Mouse (Mus musculus): ENCODE measurements around the gene Akap7. TPM values are rescaled to one million over a fixed set of nuclear protein-coding genes. Genes with fewer than 3 reads are reported as not detected.

Gene Akap7
- polyA plus RNA-seq, 1 experiment from 2014 or later: 15.1 TPM

DNA sequence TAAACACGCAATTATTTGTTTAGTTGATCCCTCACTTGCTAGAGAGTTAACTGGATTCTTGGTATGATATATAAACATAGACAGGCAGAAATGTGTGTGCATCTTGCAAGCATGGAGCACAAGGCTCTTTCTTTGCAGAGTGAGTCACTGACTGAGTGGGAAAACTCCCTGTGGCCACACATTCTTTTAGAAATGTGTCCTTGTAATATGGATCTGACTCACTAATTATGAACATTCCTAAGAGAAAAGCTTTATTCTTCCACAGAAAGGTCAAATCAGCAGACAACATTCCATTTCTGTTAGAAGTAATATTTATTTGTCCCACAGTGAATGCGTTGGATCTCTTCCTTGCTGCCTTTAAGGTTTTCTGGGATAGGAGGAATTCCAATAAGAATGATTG is 35.9 kb downstream of the Akap7 start:
- Histone ChIP-seq H3K36me3 (replicated peaks) (peaks cover 7% of the 10 kb centered on the region), H3K27me3 (ENCODE audit: poor library complexity, severe bottlenecking) (no peaks in the 10 kb centered on the region), H3K9me3 (no peaks in the 10 kb centered on the region), H3K4me3 (no peak overlapping the region), H3K4me1 (peaks cover 21% of the 10 kb centered on the region), H3K27ac (0 out of 2 replicates have a peak overlapping the region, but pooled peaks have one; percentile 17)
- WGBS: 90% methylated on average over 2 of the region's 2 CpGs
- no peak for DNase-seq (ENCODE audit: extremely low spot score, low spot score)

DNA sequence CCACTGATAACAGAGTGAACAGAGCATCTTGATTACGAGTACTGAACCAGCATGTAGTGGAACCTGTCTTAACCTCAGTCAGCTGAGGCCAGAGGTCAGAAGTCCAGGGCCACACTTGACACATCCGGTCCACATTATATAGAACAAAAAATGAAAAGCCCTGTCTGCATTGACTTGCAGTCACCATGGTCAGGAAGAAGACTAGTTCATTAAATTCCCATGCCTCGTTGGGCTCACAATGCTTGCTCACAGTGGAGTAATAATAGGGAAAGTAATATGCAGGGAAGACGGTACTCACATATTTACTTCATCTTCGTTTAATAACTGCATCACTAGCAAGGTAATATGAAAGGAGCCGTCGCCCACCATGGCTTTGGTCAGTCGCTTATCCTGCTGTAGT is 36.5 kb downstream of the Akap7 start:
- Histone ChIP-seq H3K4me1 (peaks cover 21% of the 10 kb centered on the region), H3K27ac (no peak overlapping the region), H3K36me3 (replicated peaks) (peaks cover 7% of the 10 kb centered on the region), H3K27me3 (ENCODE audit: poor library complexity, severe bottlenecking) (no peaks in the 10 kb centered on the region), H3K9me3 (no peaks in the 10 kb centered on the region), H3K4me3 (no peak overlapping the region)
- no peak for DNase-seq (ENCODE audit: extremely low spot score, low spot score)
- WGBS: 83% methylated on average over 8 of the region's 8 CpGs

- Histone ChIP-seq H3K9me3 (no peaks in the 10 kb centered on the region), H3K27me3 (ENCODE audit: poor library complexity, severe bottlenecking) (no peaks in the 10 kb centered on the region), H3K4me1 (peaks cover 18% of the 10 kb centered on the region), H3K27ac (no peak overlapping the region), H3K36me3 (replicated peaks) (peaks cover 10% of the 10 kb centered on the region), H3K4me3 (no peak overlapping the region)
- no peak for DNase-seq (ENCODE audit: extremely low spot score, low spot score)
- 57% methylated on average over 18 of the region's 18 CpGs for WGBS
These were observed 39.0 kb downstream of the Akap7 start for GRCm38 (mm10) chr10:25268476-25269351.

- Histone ChIP-seq H3K9me3 (no peaks in the 10 kb centered on the region), H3K4me3 (no peak overlapping the region), H3K27me3 (ENCODE audit: poor library complexity, severe bottlenecking) (no peaks in the 10 kb centered on the region), H3K4me1 (0 out of 2 replicates have a peak, but pooled peaks cover 3% of the 10 kb centered on the region), H3K36me3 (replicated peaks) (peaks cover 3% of the 10 kb centered on the region; the same call in 1 of the 2 replicates), H3K27ac (no peak overlapping the region)
- WGBS: 81% methylated on average over 6 of the region's 6 CpGs
- no peak for DNase-seq (ENCODE audit: extremely low spot score, low spot score)
These were observed 46.5 kb downstream of the Akap7 start for GRCm38 (mm10) chr10:25261176-25261575.

- no peak overlapping the region for H3K27ac ChIP-seq
- H3K4me1 ChIP-seq: 0 out of 2 replicates have a peak, but pooled peaks cover 3% of the 10 kb centered on the region
- peaks cover 3% of the 10 kb centered on the region; the same call in 1 of the 2 replicates for H3K36me3 ChIP-seq (replicated peaks)
- H3K27me3 ChIP-seq (ENCODE audit: poor library complexity, severe bottlenecking): no peaks in the 10 kb centered on the region
- H3K4me3 ChIP-seq: no peak overlapping the region
- no peak for DNase-seq (ENCODE audit: extremely low spot score, low spot score)
- 95% methylated on average over 10 of the region's 10 CpGs for WGBS
- no peaks in the 10 kb centered on the region for H3K9me3 ChIP-seq
These were observed 46.9 kb downstream of the Akap7 start for GRCm38 (mm10) chr10:25260724-25261123.

- Histone ChIP-seq H3K4me1 (0 out of 2 replicates have a peak, but pooled peaks cover 3% of the 10 kb centered on the region), H3K27ac (no peak overlapping the region), H3K4me3 (no peak overlapping the region), H3K9me3 (no peaks in the 10 kb centered on the region), H3K36me3 (replicated peaks) (no peaks in the 10 kb centered on the region), H3K27me3 (ENCODE audit: poor library complexity, severe bottlenecking) (no peaks in the 10 kb centered on the region)
- no peak for DNase-seq (ENCODE audit: extremely low spot score, low spot score)
- 88% methylated on average over 6 of the region's 6 CpGs for WGBS
These were observed 49.5 kb downstream of the Akap7 start for GRCm38 (mm10) chr10:25258171-25258570.

DNA sequence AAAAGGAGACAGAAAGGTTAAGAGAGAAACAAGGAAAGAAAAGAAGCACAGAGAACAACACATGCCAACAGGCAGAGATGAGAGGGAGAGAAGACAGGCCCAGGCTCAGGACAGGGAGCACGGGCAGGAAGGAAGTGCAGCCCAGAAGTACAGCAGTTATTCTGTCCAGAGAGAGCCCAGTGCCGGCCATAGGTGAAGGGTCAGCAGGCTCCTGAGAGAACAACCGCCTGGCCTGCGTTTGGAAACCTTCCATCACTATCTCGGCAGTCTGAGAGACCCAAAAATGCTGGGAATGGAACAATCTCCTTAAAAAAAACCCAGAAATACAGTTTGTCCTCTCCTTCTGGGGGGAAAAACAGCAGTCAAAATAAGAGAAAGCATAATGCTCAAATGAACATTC is 50.2 kb downstream of the Akap7 start:
- no peak for DNase-seq (ENCODE audit: extremely low spot score, low spot score)
- 77% methylated on average over 5 of the region's 5 CpGs for WGBS
- Histone ChIP-seq H3K27me3 (ENCODE audit: poor library complexity, severe bottlenecking) (no peaks in the 10 kb centered on the region), H3K27ac (no peak overlapping the region), H3K4me3 (no peak overlapping the region), H3K4me1 (0 out of 2 replicates have a peak, but pooled peaks cover 3% of the 10 kb centered on the region), H3K36me3 (replicated peaks) (no peaks in the 10 kb centered on the region), H3K9me3 (no peaks in the 10 kb centered on the region)

- Histone ChIP-seq H3K4me3 (no peak overlapping the region), H3K27ac (no peak overlapping the region), H3K36me3 (replicated peaks) (no peaks in the 10 kb centered on the region), H3K9me3 (no peaks in the 10 kb centered on the region), H3K27me3 (ENCODE audit: poor library complexity, severe bottlenecking) (no peaks in the 10 kb centered on the region), H3K4me1 (no peaks in the 10 kb centered on the region)
- 90% methylated on average over 2 of the region's 2 CpGs for WGBS
- DNase-seq (ENCODE audit: extremely low spot score, low spot score): no peak
These were observed 54.2 kb downstream of the Akap7 start for GRCm38 (mm10) chr10:25253474-25253873.

GRCm38 (mm10) chr10:25253006-25253405 is 54.7 kb downstream of the Akap7 start:
- Histone ChIP-seq H3K9me3 (no peaks in the 10 kb centered on the region), H3K4me1 (no peaks in the 10 kb centered on the region), H3K36me3 (replicated peaks) (no peaks in the 10 kb centered on the region), H3K4me3 (no peak overlapping the region), H3K27ac (0 out of 2 replicates have a peak overlapping the region, but pooled peaks have one; percentile 20), H3K27me3 (ENCODE audit: poor library complexity, severe bottlenecking) (no peaks in the 10 kb centered on the region)
- WGBS: 93% methylated on average over 4 of the region's 4 CpGs
- DNase-seq (ENCODE audit: extremely low spot score, low spot score): no peak

- WGBS: 42% methylated on average over 12 of the region's 12 CpGs
- Histone ChIP-seq H3K4me3 (no peak overlapping the region), H3K4me1 (no peaks in the 10 kb centered on the region), H3K27me3 (ENCODE audit: poor library complexity, severe bottlenecking) (no peaks in the 10 kb centered on the region), H3K36me3 (replicated peaks) (no peaks in the 10 kb centered on the region), H3K9me3 (no peaks in the 10 kb centered on the region), H3K27ac (no peak overlapping the region)
- DNase-seq (ENCODE audit: extremely low spot score, low spot score): peak; percentile 65
These were observed 57.6 kb downstream of the Akap7 start for GRCm38 (mm10) chr10:25250108-25250507.

DNA sequence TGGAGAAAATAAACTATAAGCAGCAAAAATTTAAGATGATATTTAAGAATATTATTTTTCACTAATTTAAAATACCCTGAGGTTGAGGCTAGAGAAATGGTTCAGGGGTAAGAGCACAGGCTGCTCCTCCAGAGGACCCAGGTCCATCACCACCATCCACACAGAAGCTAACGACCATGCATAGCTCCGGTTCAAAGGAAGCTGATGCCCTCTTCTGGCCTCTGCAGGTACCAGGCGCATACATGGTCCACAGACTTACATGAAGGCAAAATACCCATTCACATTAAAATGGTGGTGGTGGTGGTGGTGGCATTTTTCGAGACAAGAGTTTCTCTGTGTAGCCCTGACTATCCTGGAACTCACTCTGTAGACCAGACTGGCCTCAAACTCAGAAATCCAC is 61.5 kb downstream of the Akap7 start:
- Histone ChIP-seq H3K9me3 (no peaks in the 10 kb centered on the region), H3K36me3 (replicated peaks) (no peaks in the 10 kb centered on the region), H3K27ac (no peak overlapping the region), H3K27me3 (ENCODE audit: poor library complexity, severe bottlenecking) (no peaks in the 10 kb centered on the region), H3K4me1 (no peaks in the 10 kb centered on the region), H3K4me3 (no peak overlapping the region)
- DNase-seq (ENCODE audit: extremely low spot score, low spot score): no peak
- WGBS: 59% methylated on average over 4 of the region's 4 CpGs

- Histone ChIP-seq H3K9me3 (no peaks in the 10 kb centered on the region), H3K36me3 (replicated peaks) (no peaks in the 10 kb centered on the region), H3K27me3 (ENCODE audit: poor library complexity, severe bottlenecking) (no peaks in the 10 kb centered on the region), H3K4me1 (no peaks in the 10 kb centered on the region), H3K4me3 (no peak overlapping the region), H3K27ac (no peak overlapping the region)
- 31% methylated on average over 9 of the region's 9 CpGs for WGBS
- DNase-seq (ENCODE audit: extremely low spot score, low spot score): peak; percentile 34
These were observed 68.5 kb downstream of the Akap7 start for GRCm38 (mm10) chr10:25239156-25239555.

GRCm38 (mm10) chr10:25234080-25234479 is 73.6 kb downstream of the Akap7 start:
- H3K27me3 ChIP-seq (ENCODE audit: poor library complexity, severe bottlenecking): no peaks in the 10 kb centered on the region
- H3K27ac ChIP-seq: no peak overlapping the region
- no peak overlapping the region for H3K4me3 ChIP-seq
- no peak for DNase-seq (ENCODE audit: extremely low spot score, low spot score)
- H3K36me3 ChIP-seq (replicated peaks): no peaks in the 10 kb centered on the region
- H3K4me1 ChIP-seq: 0 out of 2 replicates have a peak, but pooled peaks cover 9% of the 10 kb centered on the region
- WGBS: 92% methylated on average over 1 of the region's 1 CpGs
- H3K9me3 ChIP-seq: no peaks in the 10 kb centered on the region

Measured in forebrain, embryonic 10.5 days (tissue).